Mouse (Mus musculus) olfactory bulb, adult 2 months (tissue): ENCODE measurements around the gene Ccpg1.

Experiments
- CTCF ChIP-seq: fragments of 200-500 bp; IDR thresholded peaks from 2 replicates; pipeline ENCODE4 v1.5.1; 2012; ENCODE audit warnings: low read depth, mild to moderate bottlenecking, low read length, moderate library complexity; ENCODE audit not compliant: insufficient read depth
- POLR2A ChIP-seq: fragments of 200-500 bp; IDR thresholded peaks from 2 replicates; pipeline ENCODE4 v1.6.1; 2012; ENCODE audit warnings: mild to moderate bottlenecking, low read depth, low read length, moderate library complexity; ENCODE audit not compliant: insufficient read depth

DNA sequence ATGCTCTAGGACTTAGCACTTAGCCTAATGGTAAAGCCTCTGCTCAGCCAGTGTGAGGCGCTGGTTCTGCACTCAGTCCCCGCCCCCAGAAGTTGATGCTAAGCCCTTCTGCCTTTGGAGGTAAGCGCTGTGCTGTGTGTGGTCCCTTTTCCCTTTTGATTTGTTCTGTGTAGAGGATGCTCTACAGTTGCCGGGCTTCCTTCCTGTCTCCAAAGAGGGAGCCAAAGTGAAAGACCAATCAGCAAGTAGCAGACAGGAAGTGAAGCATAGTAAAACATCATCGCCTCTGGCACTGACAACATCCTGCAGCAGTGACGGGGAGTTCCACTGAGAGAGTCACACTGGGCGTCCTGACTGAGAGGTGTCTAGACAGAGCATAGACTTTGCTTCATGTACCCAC is 15.4 kb upstream of the Ccpg1 start:
- TF ChIP-seq CTCF (no peak), POLR2A (no peak)
